ENCODE assay signal across 10 mouse cellular contexts in genomic region chr8:84765629-84766028, GRCm38 (mm10). TPM values are rescaled to one million over a fixed set of nuclear protein-coding genes. Genes with fewer than 3 reads are reported as not detected.
A peak's percentile ranks its signal among the peaks of the same experiment; 100 is the strongest.
DNase-seq lines count a peak whose midpoint lies in the region; ATAC-seq and TF ChIP-seq lines count a peak whose summit lies in the region.
"Had no signal": no experiment of that assay in that cellular context is flagged by ENCODE, and none has a peak within 500 bp of the region (broad histone marks: within the 10 kb centered on the region; RNA-seq: fewer than 3 reads in every experiment).

No protein-coding gene starts in this region.

- H3K4me2 ChIP-seq in lung, postnatal 0 days (replicated peaks; ENCODE audit: low read depth, low read length): no peak overlapping the region
- H3K4me2 ChIP-seq in hindbrain, embryonic 16.5 days (ENCODE audit: low read length): peak overlapping the region; percentile 37
- no peak overlapping the region for H3K4me2 ChIP-seq in stomach, embryonic 15.5 days

- H3K4me3 ChIP-seq in cerebellum, adult 2 months (replicated peaks; ENCODE audit: insufficient read depth, low read depth, low read length): peak overlapping the region; percentile 18
- H3K4me3 ChIP-seq in lung, postnatal 0 days (ENCODE audit: low read depth, low read length): no peak overlapping the region
- H3K4me3 ChIP-seq in hindbrain, embryonic 16.5 days (ENCODE audit: low read length): no peak overlapping the region; the same call in 1 of the 2 replicates
- no peak overlapping the region for H3K4me3 ChIP-seq in stomach, embryonic 15.5 days (replicated peaks)

- peak overlapping the region; percentile 85 for H3K27ac ChIP-seq in cerebellum, adult 2 months (ENCODE audit: insufficient read depth, low read length)
- no peak overlapping the region for H3K27ac ChIP-seq in lung, postnatal 0 days (ENCODE audit: low read length)
- peak overlapping the region; percentile 48; the same call in 1 of the 2 replicates for H3K27ac ChIP-seq in hindbrain, embryonic 16.5 days (ENCODE audit: low read depth, low read length)
- peak overlapping the region; percentile 11; the same call in 1 of the 2 replicates for H3K27ac ChIP-seq in stomach, embryonic 15.5 days

- no peak for ATAC-seq in lung, postnatal 0 days
- ATAC-seq in hindbrain, embryonic 16.5 days: 0 out of 2 replicates have a peak, but pooled peaks have one; percentile 22
- no peak for ATAC-seq in stomach, embryonic 15.5 days (ENCODE audit: insufficient read depth, low FRiP score, low read depth)

- no peak for TF ChIP-seq POLR2A in cerebellum, adult 2 months (IDR thresholded peaks at IDR 0.05; ENCODE audit: borderline replicate concordance, insufficient read depth, low read length)

- no peak for TF ChIP-seq EP300 in lung, postnatal 0 days (IDR thresholded peaks at IDR 0.05)

- H3K9me3 ChIP-seq in lung, postnatal 0 days (ENCODE audit: low read length): no peaks in the 10 kb centered on the region
- no peaks in the 10 kb centered on the region for H3K9me3 ChIP-seq in hindbrain, embryonic 16.5 days (ENCODE audit: control insufficient read depth, low read length)
- no peaks in the 10 kb centered on the region for H3K9me3 ChIP-seq in stomach, embryonic 15.5 days

- WGBS in cerebellum, adult 2 months: 5% methylated on average over 10 of the region's 10 CpGs
- WGBS in lung, postnatal 0 days: 37% methylated on average over 10 of the region's 10 CpGs
- WGBS in hindbrain, embryonic 16.5 days: 9% methylated on average over 10 of the region's 10 CpGs
- 40% methylated on average over 10 of the region's 10 CpGs for WGBS in stomach, embryonic 15.5 days

- no peak for TF ChIP-seq CTCF in cerebellum, adult 2 months (IDR thresholded peaks at IDR 0.05; ENCODE audit: borderline replicate concordance, insufficient read depth, low read depth, low read length)
- TF ChIP-seq CTCF in lung, postnatal 0 days (IDR thresholded peaks at IDR 0.05): no peak

- H3K4me1 ChIP-seq in cerebellum, adult 2 months (ENCODE audit: control insufficient read depth, insufficient read depth, low read length): peaks cover 61% of the 10 kb centered on the region
- H3K4me1 ChIP-seq in lung, postnatal 0 days (ENCODE audit: insufficient read depth, low read depth, low read length): peaks cover 8% of the 10 kb centered on the region; the same call in 1 of the 2 replicates
- peaks cover 21% of the 10 kb centered on the region for H3K4me1 ChIP-seq in hindbrain, embryonic 16.5 days (ENCODE audit: control insufficient read depth, insufficient read depth, low read depth, low read length)
- H3K4me1 ChIP-seq in stomach, embryonic 15.5 days: peaks cover 21% of the 10 kb centered on the region

- H3K9ac ChIP-seq in lung, postnatal 0 days (replicated peaks; ENCODE audit: low read depth): 0 out of 2 replicates have a peak overlapping the region, but pooled peaks have one; percentile 2
- H3K9ac ChIP-seq in hindbrain, embryonic 16.5 days (ENCODE audit: low read depth, low read length): peak overlapping the region; percentile 28; the same call in 1 of the 2 replicates
- H3K9ac ChIP-seq in stomach, embryonic 15.5 days: no peak overlapping the region

- no peaks in the 10 kb centered on the region for H3K27me3 ChIP-seq in cerebellum, adult 2 months (ENCODE audit: control insufficient read depth, insufficient read depth, low read length)
- H3K27me3 ChIP-seq in lung, postnatal 0 days (replicated peaks; ENCODE audit: insufficient read depth, low read length): no peaks in the 10 kb centered on the region
- H3K27me3 ChIP-seq in hindbrain, embryonic 16.5 days (replicated peaks; ENCODE audit: control insufficient read depth, insufficient read depth, low read length): peaks cover 3% of the 10 kb centered on the region
- H3K27me3 ChIP-seq in stomach, embryonic 15.5 days (replicated peaks): no peaks in the 10 kb centered on the region

- 0 out of 2 replicates have a peak, but pooled peaks cover 6% of the 10 kb centered on the region for H3K36me3 ChIP-seq in lung, postnatal 0 days (ENCODE audit: insufficient read depth, low read length)
- H3K36me3 ChIP-seq in hindbrain, embryonic 16.5 days (ENCODE audit: control insufficient read depth, insufficient read depth, low read length): no peaks in the 10 kb centered on the region
- H3K36me3 ChIP-seq in stomach, embryonic 15.5 days: peaks cover 11% of the 10 kb centered on the region; the same call in 1 of the 2 replicates

- DNase-seq in cerebellum, adult 2 months: peak; percentile 54 to 66
- DNase-seq in cerebellum, adult 9-10 months: no peak
- no peak for DNase-seq in lung, postnatal 0 days (ENCODE audit: low spot score)
- DNase-seq in lung, postnatal 14 days: no peak
- no peak for DNase-seq in right cerebral cortex, postnatal 10 days (ENCODE audit: low spot score in 2 of 2)
- DNase-seq in urinary bladder, adult 18-20 months (ENCODE audit: low spot score in 2 of 2): no peak
- DNase-seq: gastrocnemius, postnatal 10 days; heart, postnatal 14 days had no signal

RNA-seq across cellular contexts. Expression of gene Nfix, which starts 34.5 kb away (rescaled TPM):
- polyA plus RNA-seq in cerebellum, adult 2 months (2012; rRNA removed): 98.5 and 105 TPM in 2 replicates
- 38.8 and 45.1 TPM in 2 replicates for polyA plus RNA-seq in lung, postnatal 0 days (2015; fragmentation: Nextera tagmentation; extraction: Ambion mirVana)
- polyA plus RNA-seq in hindbrain, embryonic 16.5 days (2015; fragmentation: Nextera tagmentation; extraction: Ambion mirVana): 94.3 and 109 TPM in 2 replicates
- 28.7 and 29.3 TPM in 2 replicates for polyA plus RNA-seq in stomach, embryonic 15.5 days (2015; fragmentation: Nextera tagmentation; extraction: Ambion mirVana)

RNA-seq across cellular contexts. Expression of gene G430095P16Rik, which starts 42.8 kb away (rescaled TPM):
- polyA plus RNA-seq in cerebellum, adult 2 months (2012; rRNA removed): 0.27 and 0.33 TPM in 2 replicates
- polyA plus RNA-seq in lung, postnatal 0 days (2015; fragmentation: Nextera tagmentation; extraction: Ambion mirVana): 2.0 and 2.8 TPM in 2 replicates
- polyA plus RNA-seq in hindbrain, embryonic 16.5 days (2015; fragmentation: Nextera tagmentation; extraction: Ambion mirVana): 0.82 and 0.89 TPM in 2 replicates
- 3.5 and 4.1 TPM in 2 replicates for polyA plus RNA-seq in stomach, embryonic 15.5 days (2015; fragmentation: Nextera tagmentation; extraction: Ambion mirVana)

RNA-seq across cellular contexts. Expression of gene Dand5, which starts 57.0 kb away (rescaled TPM):
- 16.1 and 16.2 TPM in 2 replicates for polyA plus RNA-seq in cerebellum, adult 2 months (2012; rRNA removed)
- 6.2 and 6.8 TPM in 2 replicates for polyA plus RNA-seq in lung, postnatal 0 days (2015; fragmentation: Nextera tagmentation; extraction: Ambion mirVana)
- 15.4 and 17.1 TPM in 2 replicates for polyA plus RNA-seq in hindbrain, embryonic 16.5 days (2015; fragmentation: Nextera tagmentation; extraction: Ambion mirVana)
- polyA plus RNA-seq in stomach, embryonic 15.5 days (2015; fragmentation: Nextera tagmentation; extraction: Ambion mirVana): 6.3 and 6.9 TPM in 2 replicates

Comparison
In these comparisons a context has a peak if more than half of its experiments do, and no peak if none do; other contexts are left out.
1. DNase-seq: peak in cerebellum, adult 2 months (2 of 2); none in cerebellum, adult 9-10 months (single experiment), lung, postnatal 0 days (single experiment), lung, postnatal 14 days (single experiment), right cerebral cortex, postnatal 10 days (0 of 2) and urinary bladder, adult 18-20 months (0 of 2).